Comparison of ENCODE assay signal across 8 mouse cellular contexts in the genomic region with DNA sequence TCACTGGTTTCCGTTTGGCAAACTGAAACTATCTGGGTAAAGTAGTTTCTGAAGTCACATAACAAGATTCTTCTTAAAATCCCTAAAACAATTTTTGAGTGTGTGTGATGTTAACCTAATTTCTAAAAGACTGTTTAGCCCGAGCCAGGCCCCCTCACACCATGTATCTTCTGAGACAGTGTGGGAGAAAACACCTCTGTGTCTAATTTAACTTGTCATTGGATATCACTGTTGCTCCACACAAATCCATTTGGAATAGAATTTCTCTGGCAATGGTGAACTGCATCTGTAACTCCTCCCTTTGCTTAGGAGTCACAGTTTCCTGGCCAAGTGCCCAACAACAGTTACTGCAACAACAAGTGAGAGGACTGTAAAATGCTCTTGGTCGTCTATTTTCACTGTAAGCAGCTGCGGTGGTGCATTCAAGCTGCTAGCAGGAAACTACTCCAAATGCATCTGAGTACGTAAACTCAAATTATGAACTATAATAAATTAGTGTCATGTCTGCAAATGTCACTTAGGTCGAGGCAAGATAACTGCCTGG.
DNase-seq lines count a peak whose midpoint lies in the region; ATAC-seq lines count a peak whose summit lies in the region.

No protein-coding gene starts in this region.

- H3K4me2 ChIP-seq in embryonic facial prominence, embryonic 14.5 days (ENCODE audit: low read depth, low read length), result no peak overlapping the region; the same call in 1 of the 2 replicates
- H3K4me2 ChIP-seq in liver, embryonic 15.5 days, result no peak overlapping the region

- ATAC-seq in embryonic facial prominence, embryonic 14.5 days (ENCODE audit: low read depth), result peak; percentile 81; the same call in 1 of the 2 replicates
- no peak for ATAC-seq in liver, embryonic 15.5 days (ENCODE audit: insufficient read depth)
- no peak for ATAC-seq in erythroid progenitor cell, adult 5-6 weeks (replicated peaks; ENCODE audit: low FRiP score, poor library complexity, severe bottlenecking)

- DNase-seq in cerebellum, postnatal 10 days, result peak; percentile 32 to 44
- DNase-seq in cerebellum, adult 11-12 months, result no peak
- DNase-seq in CD4-positive helper T cell, adult 2 months (ENCODE audit: low read depth, low spot score), result peak; percentile 54
- peak; percentile 96 for DNase-seq in embryonic facial prominence, embryonic 14.5 days (ENCODE audit: low spot score)
- DNase-seq in heart, postnatal 14 days, result peak; percentile 84 to 89
- peak; percentile 88 for DNase-seq in skeletal muscle tissue, adult 2 months (ENCODE audit: low read depth, low spot score)

- H3K27me3 ChIP-seq in embryonic facial prominence, embryonic 14.5 days (replicated peaks; ENCODE audit: control insufficient read depth, insufficient read depth, low read length), result no peaks in the 10 kb centered on the region
- no peaks in the 10 kb centered on the region for H3K27me3 ChIP-seq in liver, embryonic 15.5 days

- H3K27ac ChIP-seq in embryonic facial prominence, embryonic 14.5 days (replicated peaks; ENCODE audit: low read depth, low read length), result peak overlapping the region; percentile 44; the same call in 1 of the 2 replicates
- H3K27ac ChIP-seq in liver, embryonic 15.5 days (replicated peaks), result 0 out of 2 replicates have a peak overlapping the region, but pooled peaks have one; percentile 19

- H3K9ac ChIP-seq in embryonic facial prominence, embryonic 14.5 days (ENCODE audit: low read depth, low read length), result no peak overlapping the region
- H3K9ac ChIP-seq in liver, embryonic 15.5 days, result no peak overlapping the region

- H3K36me3 ChIP-seq in embryonic facial prominence, embryonic 14.5 days (ENCODE audit: control insufficient read depth, insufficient read depth, low read length), result no peaks in the 10 kb centered on the region
- no peaks in the 10 kb centered on the region for H3K36me3 ChIP-seq in liver, embryonic 15.5 days (replicated peaks)

- peaks cover 21% of the 10 kb centered on the region for H3K4me1 ChIP-seq in embryonic facial prominence, embryonic 14.5 days (ENCODE audit: control insufficient read depth, insufficient read depth, low read length)
- H3K4me1 ChIP-seq in liver, embryonic 15.5 days (replicated peaks), result peaks cover 45% of the 10 kb centered on the region

- no peak overlapping the region for H3K4me3 ChIP-seq in embryonic facial prominence, embryonic 14.5 days (ENCODE audit: low read depth, low read length)
- H3K4me3 ChIP-seq in liver, embryonic 15.5 days (replicated peaks), result no peak overlapping the region

- WGBS in embryonic facial prominence, embryonic 14.5 days, result 33% methylated on average over 6 of the region's 6 CpGs
- 60% methylated on average over 6 of the region's 6 CpGs for WGBS in liver, embryonic 15.5 days (ENCODE audit: insufficient replicate concordance)

- intact Hi-C loops in heart, postnatal 14 days (cut with DNase I), result no loop called here

- no peaks in the 10 kb centered on the region for H3K9me3 ChIP-seq in embryonic facial prominence, embryonic 14.5 days (ENCODE audit: control insufficient read depth, low read length)
- H3K9me3 ChIP-seq in liver, embryonic 15.5 days (replicated peaks), result no peaks in the 10 kb centered on the region
